Mouse (Mus musculus): ENCODE results near the gene Asic2.

Asic2 gene

DNA sequence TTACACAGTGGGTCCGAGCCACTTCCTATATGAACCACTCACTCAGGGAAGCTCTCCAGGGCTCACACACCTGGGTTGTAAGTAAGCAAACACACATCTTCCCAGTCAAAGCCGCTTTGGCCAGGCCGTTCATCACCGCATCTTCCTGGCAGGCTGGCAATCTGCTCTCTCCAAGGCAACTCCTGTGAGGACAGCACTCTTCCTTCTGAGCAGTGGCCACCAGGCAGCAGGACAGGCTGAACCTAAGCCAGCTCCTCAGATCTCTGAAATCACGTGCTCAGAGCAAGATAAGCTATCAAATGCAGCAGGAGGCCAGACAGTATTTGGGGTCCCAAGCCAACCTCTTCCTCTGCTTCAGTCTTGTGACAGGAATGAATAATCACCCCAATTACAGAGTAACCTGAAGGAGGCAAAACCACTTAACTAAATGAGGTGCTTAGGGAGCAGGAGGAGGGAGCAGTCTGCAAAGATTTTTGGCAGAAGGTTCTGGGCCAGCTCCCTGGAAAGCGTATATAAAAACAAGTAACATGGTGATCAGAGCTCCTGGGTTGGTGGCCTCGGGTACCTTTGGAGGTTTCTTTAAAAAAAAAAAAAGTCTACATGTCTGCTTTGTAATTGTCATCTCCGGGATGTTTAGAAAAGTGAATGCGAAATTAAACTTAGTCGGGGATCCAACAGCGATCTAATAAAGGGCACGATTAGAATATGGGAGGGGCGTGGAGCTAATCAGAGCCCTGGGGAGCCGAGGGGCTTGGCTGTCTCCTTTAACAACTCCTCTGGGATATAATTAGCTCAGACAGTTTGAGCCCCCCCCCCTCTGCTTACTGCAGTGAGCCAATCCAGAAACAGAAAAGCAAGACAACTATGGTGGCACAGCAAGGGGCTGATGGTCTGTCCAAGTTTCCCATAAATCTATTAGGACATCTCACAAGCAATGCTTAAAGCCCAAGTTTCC, 450.0 kb downstream of the Asic2 start:
- no peak for DNase-seq (ENCODE audit: low spot score in 2 of 2)

DNA sequence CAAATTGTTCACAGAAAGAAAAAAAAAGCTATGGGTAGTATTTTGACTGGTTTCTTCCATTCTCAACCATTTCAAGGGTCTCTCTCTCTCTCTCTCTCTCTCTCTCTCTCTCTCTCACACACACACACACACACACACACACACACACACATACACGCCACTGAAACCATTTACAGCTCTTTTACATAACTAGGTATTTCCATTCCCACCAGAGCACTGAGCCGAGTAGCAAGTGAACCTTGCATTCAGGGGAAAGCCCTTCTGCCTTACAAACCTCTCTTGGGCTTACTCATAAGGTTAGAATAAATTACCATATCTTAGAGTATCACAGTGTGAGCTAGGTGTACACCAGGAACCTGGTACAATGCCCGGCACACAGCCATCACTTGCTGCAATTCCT, 452.5 kb downstream of the Asic2 start:
- DNase-seq (ENCODE audit: low spot score in 2 of 2) = no peak

DNA sequence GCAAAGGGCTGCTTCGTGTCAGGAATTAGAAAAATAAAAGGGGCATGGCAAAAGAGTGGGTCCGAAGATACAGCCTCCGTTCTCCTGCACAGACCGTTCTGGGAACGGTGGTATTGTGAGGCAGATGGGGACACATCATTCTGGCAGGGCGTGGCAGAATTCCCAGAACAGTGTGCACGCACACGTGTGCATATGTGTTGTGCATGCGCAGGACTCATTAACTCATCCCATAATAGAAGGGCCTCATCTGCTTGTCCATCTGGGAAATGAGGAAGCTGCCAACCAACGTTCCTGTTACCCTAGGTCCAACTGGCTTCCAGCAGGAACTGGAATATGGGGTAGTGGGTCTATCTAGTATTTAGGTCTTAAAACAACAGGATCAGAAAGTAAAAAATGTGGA, 455.8 kb downstream of the Asic2 start:
- DNase-seq (ENCODE audit: low spot score in 2 of 2) = no peak

DNA sequence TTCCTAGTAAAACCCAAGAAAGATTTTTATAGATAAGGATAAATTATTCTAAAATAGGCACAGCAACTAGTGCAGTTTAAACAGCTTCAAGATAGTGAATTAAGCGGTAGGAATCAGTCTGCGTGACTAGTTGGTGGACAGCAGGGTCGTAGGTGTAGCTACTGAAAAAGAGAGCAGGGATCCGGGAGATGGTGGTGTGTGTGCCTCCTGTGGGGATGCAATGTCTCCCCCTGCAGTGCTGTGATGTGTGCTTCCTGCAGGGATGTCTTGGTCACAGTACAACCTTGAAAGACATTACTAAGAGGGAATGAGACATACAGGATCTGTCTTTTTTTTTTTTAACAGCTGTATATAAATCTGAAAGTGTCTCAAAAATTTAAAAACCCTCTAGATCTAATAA, 456.9 kb downstream of the Asic2 start:
- DNase-seq (ENCODE audit: low spot score in 2 of 2) = no peak

DNA sequence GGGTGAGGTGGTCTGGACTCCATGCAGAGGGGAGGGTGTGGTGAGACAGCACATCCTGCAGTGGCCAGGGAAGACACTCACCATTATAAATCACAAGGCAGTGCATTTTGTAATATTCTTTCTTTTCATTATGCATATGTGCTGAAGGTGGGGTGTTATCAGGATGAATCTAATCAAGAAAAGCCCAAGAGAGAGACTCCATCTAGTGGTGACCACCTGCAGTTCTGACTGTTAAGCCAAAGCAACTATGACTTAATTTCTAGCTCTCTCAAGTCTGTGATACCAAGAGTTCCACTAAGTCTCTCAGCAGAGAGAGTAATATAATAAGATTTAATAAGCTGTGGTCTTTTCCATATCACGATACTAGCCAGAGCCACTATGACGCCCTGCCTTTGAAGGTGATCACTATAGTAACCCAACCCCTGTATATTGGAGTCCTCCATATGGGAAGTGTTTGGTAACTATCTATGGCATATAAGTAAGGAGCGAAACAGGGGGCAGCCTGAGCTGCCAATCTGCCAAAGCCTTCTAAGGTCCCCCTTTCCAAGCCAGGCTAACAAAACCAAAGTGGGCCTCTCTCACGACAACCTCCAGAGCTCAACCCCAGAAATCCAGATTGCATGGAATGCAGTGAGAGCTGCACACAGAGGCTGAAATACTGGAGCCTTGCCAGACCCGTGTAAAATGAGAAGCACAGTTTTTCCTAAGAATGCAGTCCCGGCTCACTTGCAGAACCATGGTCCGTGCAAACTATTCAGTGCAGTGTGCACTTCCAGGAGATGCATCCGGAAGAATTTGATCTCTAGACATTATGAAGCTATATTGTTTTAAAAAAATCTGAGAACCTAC, 459.6 kb downstream of the Asic2 start:
- no peak for DNase-seq (ENCODE audit: low spot score in 2 of 2)

DNA sequence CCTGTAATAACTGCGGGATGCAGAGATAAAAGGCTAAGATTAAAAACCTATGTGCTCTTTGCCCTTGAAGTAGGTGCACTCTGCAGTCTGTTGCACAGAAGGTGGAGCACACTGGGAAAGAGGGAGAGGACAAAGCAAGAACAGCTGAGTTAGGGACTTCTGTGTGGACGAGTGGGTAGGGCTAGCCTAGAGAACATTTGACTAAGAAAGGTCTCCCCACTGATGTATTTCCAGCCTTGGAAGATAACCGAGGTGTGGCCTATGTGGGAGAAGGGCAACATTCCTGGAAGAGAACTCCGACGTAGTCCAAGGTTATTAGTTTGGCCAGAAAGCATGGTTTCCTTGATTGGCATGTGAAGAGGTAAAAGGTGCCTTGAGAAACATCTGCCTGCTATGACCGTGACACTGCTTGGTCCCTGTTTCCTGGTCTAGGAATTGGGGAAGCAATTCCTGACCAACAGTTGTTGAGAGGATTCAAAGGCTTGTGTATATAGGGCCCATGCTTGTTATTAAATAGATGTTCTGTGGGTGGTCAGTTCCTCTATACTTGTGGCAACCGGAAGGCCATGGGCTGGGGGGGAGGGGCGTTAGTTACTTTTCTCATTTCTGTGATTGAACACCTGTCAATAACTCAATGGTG, 463.3 kb downstream of the Asic2 start:
- no peak for DNase-seq (ENCODE audit: low spot score in 2 of 2)

DNA sequence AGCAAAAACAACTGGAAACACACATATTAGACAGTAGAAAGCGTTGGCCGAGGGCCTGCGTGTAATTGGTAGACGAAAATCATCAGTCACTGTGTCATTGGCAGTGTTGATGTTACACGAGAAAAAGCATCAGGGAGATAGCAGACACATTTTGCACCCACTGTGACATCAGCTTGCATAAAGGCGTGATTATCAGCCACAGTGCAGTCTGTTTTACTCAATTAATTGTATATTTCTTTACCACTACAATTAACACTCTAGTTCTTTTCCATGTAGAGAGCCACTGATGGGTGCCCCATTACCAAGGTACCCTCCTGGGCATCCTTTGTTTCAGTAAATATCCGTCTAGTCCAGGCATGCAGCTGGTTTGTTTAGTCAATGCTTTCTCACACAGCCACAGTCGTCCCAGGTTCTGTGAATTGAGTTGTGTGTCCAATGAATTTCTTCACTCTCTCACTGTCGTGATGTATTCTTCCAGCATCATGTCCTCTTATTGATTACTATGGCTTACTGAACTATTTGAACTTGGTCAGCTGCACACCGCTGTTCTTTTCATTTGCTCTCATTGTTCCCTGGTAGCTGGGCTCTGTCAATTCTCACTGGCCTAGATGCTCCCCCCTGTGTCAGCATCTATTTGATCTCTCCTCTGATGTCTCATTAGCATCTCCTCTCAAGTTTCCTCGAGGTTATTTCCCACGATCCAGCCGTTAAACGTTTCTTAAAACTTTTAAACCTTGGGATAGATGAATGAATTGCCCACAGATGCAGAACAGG, 466.6 kb downstream of the Asic2 start:
- no peak for DNase-seq (ENCODE audit: low spot score in 2 of 2)

DNA sequence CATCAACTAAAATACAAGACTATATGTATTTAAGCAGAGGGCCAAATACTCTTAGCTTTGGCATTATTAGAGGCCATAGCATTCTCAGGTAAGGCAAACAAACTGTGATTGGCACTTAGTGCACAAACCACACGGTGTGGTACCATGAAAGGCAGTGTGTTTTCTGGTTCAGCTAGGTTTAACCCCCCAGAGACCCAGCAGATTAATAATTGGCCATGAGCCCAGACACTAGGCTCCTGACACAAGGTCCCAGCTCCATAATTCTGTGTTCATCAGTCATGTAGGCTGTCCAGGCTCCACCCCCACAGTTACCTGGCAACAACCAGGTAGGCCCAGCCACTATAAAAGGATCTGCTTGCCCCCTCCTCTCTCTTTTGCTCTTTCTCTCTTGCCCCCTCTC, 469.3 kb downstream of the Asic2 start:
- DNase-seq (ENCODE audit: low spot score in 2 of 2) = no peak

DNA sequence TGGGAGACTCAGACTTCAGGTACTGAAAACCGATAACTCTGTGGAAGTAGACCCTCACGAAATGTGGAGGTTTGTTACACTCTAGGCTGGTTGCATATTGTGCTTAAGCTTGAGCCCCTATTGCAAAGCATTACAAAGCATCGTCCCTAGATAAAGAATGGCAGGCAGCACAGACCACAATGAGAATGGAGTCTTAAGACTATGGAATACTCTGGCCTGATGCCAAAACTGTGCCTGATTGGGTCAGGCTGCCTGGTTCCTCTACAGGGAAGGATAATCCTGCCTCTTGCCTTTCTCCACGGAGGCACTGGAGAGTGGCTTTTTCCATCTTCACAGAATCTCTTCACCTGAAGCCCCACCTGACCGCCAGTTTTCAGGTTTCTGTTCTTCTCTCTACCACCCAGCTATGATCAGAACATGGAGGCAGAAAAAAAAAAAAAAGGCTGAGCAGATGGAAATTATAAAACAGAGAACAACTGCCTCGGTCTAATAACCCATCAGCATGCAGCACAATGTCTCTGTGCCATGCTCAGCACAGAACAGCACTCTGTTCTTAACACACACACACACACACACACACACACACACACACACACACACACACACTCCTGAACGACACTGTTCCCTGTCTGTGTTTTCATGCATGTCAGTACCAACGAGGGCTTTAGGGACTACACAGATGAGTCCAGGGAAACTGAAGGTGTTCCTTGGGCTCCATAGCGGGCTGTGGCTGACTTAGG, 470.4 kb downstream of the Asic2 start:
- no peak for DNase-seq (ENCODE audit: low spot score in 2 of 2)

DNA sequence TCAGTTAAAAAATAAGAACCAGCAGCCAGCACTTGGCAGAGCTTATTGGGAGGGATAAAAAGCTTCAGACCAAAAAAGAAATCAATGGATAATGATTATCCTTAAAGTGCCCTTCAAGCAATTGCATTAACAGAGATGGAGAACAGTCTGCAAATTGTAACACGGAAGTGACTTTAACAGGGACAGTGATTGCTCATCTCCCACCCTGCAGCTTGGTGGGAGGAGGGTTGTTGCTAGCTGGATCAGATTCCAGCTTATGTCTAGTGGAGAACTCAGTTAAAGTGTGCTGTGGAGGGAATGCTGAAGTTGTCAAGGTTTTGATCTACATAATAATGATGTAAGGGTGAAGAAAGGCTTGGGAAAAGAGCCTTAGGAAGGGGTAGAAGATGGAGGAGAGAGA, 471.8 kb downstream of the Asic2 start:
- DNase-seq (ENCODE audit: low spot score in 2 of 2) = no peak

DNA sequence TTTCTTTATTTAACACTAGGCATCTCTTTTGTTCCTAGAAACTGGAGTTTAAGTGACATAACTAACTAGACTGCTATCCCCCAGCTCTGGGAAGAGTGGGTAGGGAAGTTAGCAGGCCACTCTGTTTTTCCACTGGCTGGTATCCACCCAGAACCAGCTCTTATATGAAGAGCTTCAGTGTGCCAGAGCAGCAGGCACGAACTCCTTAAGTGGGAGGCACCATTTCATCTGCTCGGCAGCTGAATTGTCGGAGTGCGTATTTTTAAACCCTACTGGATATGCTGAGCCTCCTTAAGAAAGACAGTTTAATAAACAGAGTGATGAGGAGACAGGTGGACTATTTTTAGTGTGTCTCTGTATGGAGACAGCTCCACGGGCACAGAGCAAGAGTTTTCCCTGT, 475.9 kb downstream of the Asic2 start:
- no peak for DNase-seq (ENCODE audit: low spot score in 2 of 2)

DNA sequence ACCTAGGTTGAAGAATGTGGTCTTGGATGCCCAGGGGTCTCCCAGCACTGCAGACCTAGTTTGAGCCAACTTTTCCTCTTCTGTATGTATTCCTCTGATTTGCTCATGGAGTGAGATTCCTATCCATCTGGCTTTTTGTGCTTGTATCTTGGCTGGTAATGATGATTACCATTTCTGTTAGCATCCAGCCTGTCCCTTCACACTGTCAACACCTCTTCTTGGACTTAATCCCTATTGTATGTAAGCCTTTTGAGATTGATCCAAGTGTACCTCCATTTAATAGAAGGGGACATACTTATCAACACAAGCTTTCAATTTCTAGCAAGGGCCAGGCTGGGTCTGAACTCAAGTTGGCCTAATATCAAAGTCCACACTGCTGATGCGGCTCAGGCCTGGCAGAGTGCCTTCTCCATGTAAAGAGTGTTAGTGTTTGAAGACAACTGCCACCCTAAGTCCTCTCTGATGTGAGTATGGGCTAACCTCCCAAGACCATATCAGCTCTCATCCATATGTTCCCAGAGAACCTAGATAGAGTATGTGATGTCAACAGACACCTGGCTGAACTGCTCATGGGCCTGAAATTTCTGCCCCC, 479.0 kb downstream of the Asic2 start:
- no peak for DNase-seq (ENCODE audit: low spot score in 2 of 2)

DNA sequence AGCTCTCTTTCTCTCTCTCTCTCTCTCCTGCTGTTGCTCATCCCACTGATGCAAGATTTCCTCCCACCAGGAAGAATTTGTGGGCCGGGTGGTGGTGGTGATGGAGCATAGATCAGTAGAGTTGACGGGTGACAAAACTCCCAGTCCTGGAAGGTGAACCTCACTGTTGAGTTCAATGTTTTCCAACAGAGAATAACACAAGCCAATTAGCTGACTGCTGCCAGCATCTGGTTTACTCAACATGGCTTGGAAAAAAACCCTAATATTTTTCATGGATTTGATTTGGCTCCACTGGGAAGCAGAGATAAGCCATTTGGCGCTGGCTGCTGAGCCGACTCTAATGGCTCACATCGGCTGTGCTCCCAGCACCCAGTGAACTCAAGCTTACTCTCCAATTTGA, 479.6 kb downstream of the Asic2 start:
- no peak for DNase-seq (ENCODE audit: low spot score in 2 of 2)

DNA sequence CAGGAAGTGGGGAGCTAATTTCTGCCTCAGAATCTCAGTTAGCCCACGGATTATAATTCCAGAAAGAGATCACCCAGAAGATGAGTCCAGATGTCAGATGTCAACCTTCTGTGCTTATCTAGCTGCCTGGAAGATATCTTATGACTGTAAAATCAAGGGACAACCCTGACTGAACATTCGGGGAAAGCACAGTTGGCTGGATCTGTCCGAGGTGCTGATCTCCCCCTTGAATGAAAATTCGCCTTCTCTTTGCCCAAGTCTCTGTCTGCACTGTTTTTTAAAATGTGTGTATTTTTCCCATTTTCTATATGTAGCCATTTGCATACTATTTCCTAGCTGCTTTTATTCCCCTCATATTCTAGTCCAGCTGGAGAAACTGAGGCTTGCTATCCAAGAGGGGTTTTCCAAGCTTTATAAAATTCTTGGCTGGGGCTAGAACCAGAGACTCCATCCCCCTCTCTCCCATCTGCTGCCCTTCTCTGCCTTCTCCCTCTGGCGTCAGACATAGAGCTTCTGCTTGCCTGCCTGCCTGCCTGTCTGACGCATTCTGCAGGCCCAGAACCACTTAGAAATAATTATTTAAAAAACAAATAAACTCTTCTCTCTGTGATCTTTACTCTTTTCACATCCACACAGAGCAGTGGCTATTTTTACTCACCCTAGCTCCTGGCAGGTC, 481.9 kb downstream of the Asic2 start:
- no peak for DNase-seq (ENCODE audit: low spot score in 2 of 2)

DNA sequence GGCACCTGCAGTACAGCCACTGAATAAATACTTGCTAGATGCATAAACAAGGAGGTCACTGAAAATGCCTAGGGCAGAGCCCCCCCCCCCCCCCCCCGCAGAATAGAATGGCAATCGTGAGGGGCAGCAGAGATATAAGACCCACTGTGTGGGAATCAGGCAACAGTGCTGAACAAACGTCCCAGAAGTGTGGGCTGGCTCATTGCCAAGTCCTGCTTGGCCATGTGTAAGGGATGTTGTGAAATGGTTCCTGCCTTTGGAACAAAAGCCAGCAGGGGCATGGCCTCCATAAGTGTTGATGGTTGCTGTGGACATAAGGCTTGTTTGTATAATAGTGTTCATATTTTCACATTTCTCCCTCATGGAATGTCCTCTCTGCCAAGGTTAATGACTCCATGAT, 487.1 kb downstream of the Asic2 start:
- no peak for DNase-seq (ENCODE audit: low spot score in 2 of 2)

DNA sequence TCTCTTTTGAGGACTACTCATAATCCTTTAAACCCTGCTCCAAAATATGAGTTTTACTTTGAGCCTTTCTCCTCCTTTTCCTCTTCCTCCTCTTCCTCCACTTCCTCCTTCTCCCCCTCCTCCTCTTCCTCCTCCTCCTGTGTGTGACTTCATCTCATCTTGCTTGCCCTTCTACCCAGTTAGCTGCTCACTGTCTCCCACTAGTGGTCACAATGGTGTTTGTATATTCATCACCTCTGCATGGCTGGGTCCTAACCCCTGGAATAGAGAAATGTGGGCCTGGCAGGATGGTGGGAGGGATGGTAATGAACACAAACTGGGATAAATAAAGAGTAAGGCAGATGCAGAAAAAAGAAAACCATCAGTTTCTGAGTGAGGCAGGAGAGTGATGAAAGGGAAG, 492.0 kb downstream of the Asic2 start:
- no peak for DNase-seq (ENCODE audit: low spot score in 2 of 2)

DNA sequence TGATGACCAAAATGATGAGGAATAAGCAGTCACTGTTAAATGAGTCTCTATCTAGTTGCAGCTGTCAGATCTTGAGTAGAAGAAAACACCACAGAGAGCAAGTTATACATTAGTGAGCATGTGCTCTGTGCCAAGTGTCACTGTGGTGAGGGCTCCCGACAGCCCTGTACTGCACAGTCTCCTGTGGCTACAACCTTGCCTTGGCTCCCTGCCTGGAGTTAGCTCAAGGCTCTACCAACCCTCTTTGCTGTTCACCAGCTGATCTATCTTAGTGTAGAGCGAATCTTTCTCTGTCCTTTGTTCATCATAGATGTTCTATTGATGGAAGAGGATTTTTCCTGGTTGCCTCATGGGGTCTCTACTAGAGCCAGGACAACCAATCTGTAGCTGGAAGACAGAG, 494.1 kb downstream of the Asic2 start:
- DNase-seq (ENCODE audit: low spot score in 2 of 2) = no peak

DNA sequence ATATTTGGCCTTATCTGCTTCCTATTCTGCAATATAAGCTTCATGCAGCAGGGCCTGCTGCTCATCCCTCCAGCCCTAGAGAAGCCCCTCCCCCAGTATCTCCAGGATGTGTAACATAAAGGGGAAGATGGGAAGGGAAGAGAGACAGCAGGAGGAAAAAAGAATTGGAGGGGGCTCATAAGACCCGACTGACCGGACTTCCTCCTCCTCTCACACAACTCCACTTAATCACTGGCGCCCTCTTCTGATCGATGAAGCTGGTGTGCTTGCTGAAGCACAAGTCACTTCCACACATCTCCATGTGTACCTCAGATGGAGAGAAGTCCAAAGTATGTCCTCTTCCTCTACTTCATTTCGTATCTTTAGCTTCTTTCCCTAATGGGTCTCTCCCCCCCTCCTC, 506.1 kb downstream of the Asic2 start:
- DNase-seq (ENCODE audit: low spot score in 2 of 2) = no peak

DNA sequence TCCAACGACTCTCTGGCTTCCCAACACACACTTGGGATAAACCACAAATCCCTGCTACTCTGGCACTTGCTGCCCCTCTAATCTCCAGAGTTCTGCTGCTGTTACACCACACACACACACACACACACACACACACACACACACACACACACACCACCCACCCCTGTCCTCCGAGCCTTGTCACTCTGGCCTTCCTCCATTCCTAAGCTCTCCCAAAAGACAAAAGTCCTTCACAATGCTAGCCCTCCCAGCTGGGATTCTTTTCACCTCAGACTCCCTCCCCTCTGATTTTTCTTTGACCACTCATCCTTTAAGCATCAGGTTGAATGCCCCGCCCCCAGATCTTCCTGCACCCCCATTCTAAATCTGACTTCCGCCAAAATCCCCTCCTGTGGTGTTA, 506.5 kb downstream of the Asic2 start:
- no peak for DNase-seq (ENCODE audit: low spot score in 2 of 2)

DNA sequence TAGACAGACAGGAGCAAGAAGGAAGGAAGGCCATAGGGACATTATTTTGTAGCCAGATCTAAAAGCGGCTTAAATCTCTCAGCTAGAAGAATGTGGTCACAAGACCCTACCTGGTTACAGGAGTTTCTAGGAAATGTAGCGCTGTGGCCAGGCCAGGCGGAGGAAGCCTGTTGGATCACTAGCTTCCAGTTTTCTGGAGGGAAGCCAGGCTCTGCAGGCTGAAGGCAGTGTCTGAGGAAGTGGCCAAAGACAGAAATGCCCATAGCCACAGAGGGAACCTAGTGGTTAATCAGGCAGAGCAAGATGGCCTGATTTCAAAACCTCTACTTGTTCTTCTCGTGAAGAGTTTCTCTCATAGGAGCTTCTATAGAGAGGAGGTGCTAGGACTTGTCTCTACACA, 513.3 kb downstream of the Asic2 start:
- DNase-seq (ENCODE audit: low spot score in 2 of 2) = no peak
